Mouse (Mus musculus) ES-Bruce4 (cell line): ENCODE data around the gene Sept4. TPM values are rescaled to one million over a fixed set of nuclear protein-coding genes. Genes with fewer than 3 reads are reported as not detected.

Experiments
- H3K27ac ChIP-seq: 2 replicates; pipeline ENCODE4 v1.5.1; 2012; ENCODE audit warnings: low read length, inconsistent platforms; ENCODE audit not compliant: insufficient read depth
- H3K27me3 ChIP-seq: 2 replicates; pipeline ENCODE4 v1.6.1; 2012; ENCODE audit warnings: mild to moderate bottlenecking, low read length, inconsistent platforms; ENCODE audit not compliant: control insufficient read depth, poor library complexity, insufficient read depth, severe bottlenecking
- H3K36me3 ChIP-seq: 2 replicates; pipeline ENCODE4 v1.6.1; 2012; ENCODE audit warnings: inconsistent platforms, mild to moderate bottlenecking, low read length, moderate library complexity; ENCODE audit not compliant: control insufficient read depth, poor library complexity, insufficient read depth, severe bottlenecking
- H3K4me1 ChIP-seq: one replicate; pipeline ENCODE4 v1.8.1; 2011; ENCODE audit warnings: low read length; ENCODE audit not compliant: control insufficient read depth, insufficient read depth
- H3K4me3 ChIP-seq: 2 replicates; pipeline ENCODE4 v1.5.1; 2011; ENCODE audit warnings: low read depth, mild to moderate bottlenecking, low read length
- H3K9ac ChIP-seq: 2 replicates; pipeline ENCODE4 v1.6.1; 2012; ENCODE audit warnings: low read depth, mild to moderate bottlenecking, inconsistent platforms; ENCODE audit not compliant: poor library complexity, severe bottlenecking
- H3K9me3 ChIP-seq: replicated peaks from 2 replicates; pipeline ENCODE4 v1.6.1; 2012; ENCODE audit warnings: mild to moderate bottlenecking, low read length, inconsistent platforms; ENCODE audit not compliant: control insufficient read depth, poor library complexity, insufficient read depth, severe bottlenecking
- CTCF ChIP-seq: IDR thresholded peaks from one replicate; pipeline ENCODE4 v1.8.1; 2011; ENCODE audit warnings: low read depth, low read length
- EP300 ChIP-seq: IDR thresholded peaks from 2 replicates; pipeline ENCODE4 v1.6.1; 2011; ENCODE audit warnings: low read depth, low read length; ENCODE audit not compliant: insufficient read depth
- POLR2A ChIP-seq: IDR thresholded peaks from one replicate; pipeline ENCODE4 v1.8.1; 2011; ENCODE audit warnings: low read length; ENCODE audit not compliant: insufficient read depth
- polyA plus RNA-seq: library from polyadenylated mRNA; stranded (reverse); fragments of >200 nt; gene quantifications from 2 replicates; pipeline ENCODE4 v1.2.4, GENCODE M21; 2011; ENCODE audit warnings: low read depth; ENCODE audit not compliant: missing spikeins, insufficient read depth, insufficient read length

Sept4 gene
- polyA plus RNA-seq, 1 experiment = 68.5 TPM

DNA sequence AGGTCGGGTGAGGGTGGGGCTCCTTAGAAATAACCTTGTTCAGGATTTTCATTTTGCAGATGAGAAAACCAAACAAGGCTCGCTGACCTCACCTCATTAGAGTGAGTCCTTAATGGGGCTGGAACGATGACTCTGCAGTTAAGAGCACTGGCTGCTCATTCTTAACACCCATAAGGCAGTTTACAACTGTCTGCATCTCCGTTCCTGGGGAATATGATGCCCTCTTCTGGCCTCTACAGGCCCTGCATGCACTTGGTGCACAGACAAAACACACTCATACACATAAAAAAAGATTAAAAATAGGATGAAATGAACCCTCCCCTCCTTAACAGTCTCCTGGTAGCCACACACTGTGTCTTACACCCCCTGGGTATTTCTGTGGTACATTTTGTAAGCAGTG, 40.7 kb upstream of the Sept4 start:
- H3K27ac ChIP-seq = no peak overlapping the region
- H3K9me3 ChIP-seq = no peaks in the 10 kb centered on the region
- H3K9ac ChIP-seq = no peak overlapping the region
- H3K36me3 ChIP-seq = no peaks in the 10 kb centered on the region
- H3K4me3 ChIP-seq = no peak overlapping the region
- no peaks in the 10 kb centered on the region for H3K27me3 ChIP-seq
- H3K4me1 ChIP-seq = no peaks in the 10 kb centered on the region
- TF ChIP-seq EP300 = no peak
- peak; percentile 58 for TF ChIP-seq CTCF

- Histone ChIP-seq H3K27ac (no peak overlapping the region), H3K36me3 (0 out of 2 replicates have a peak, but pooled peaks cover under 1% of the 10 kb centered on the region), H3K9ac (no peak overlapping the region), H3K27me3 (no peaks in the 10 kb centered on the region), H3K4me3 (no peak overlapping the region), H3K9me3 (no peaks in the 10 kb centered on the region), H3K4me1 (no peaks in the 10 kb centered on the region)
- TF ChIP-seq POLR2A (no peak), CTCF (no peak), EP300 (no peak)
Observed at GRCm38 (mm10) chr11:87531695-87532094, 37.0 kb upstream of the Sept4 start.

DNA sequence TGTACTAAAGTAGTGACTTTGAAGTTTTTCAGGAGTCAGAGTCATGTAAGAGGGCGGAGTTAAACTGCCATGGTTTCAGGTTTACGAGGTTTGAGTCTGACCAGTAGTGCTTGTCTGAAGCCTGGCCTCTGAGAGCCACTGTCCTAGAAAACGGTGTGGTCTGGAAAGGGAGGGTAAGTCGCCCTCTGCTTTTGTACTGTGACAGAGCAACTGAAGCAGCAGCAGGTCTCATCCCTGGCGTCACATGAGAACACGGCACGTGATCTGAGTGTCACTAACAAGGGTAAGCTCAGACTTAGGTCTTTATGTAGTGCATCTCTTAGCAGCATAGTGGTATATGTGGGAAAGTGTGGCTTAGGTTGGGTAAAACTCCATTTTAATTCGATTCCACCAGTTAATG, 26.4 kb upstream of the Sept4 start:
- Histone ChIP-seq H3K9ac (no peak overlapping the region), H3K4me1 (no peaks in the 10 kb centered on the region), H3K9me3 (no peaks in the 10 kb centered on the region), H3K27ac (no peak overlapping the region), H3K36me3 (no peaks in the 10 kb centered on the region; the same call in 1 of the 2 replicates), H3K27me3 (no peaks in the 10 kb centered on the region), H3K4me3 (no peak overlapping the region)
- TF ChIP-seq EP300 (no peak), POLR2A (no peak), CTCF (no peak)

GRCm38 (mm10) chr11:87542906-87543305, 25.8 kb upstream of the Sept4 start:
- TF ChIP-seq EP300 (no peak), POLR2A (no peak), CTCF (no peak)
- Histone ChIP-seq H3K36me3 (no peaks in the 10 kb centered on the region; the same call in 1 of the 2 replicates), H3K27me3 (no peaks in the 10 kb centered on the region), H3K9me3 (no peaks in the 10 kb centered on the region), H3K27ac (no peak overlapping the region), H3K4me3 (no peak overlapping the region), H3K9ac (no peak overlapping the region), H3K4me1 (no peaks in the 10 kb centered on the region)

DNA sequence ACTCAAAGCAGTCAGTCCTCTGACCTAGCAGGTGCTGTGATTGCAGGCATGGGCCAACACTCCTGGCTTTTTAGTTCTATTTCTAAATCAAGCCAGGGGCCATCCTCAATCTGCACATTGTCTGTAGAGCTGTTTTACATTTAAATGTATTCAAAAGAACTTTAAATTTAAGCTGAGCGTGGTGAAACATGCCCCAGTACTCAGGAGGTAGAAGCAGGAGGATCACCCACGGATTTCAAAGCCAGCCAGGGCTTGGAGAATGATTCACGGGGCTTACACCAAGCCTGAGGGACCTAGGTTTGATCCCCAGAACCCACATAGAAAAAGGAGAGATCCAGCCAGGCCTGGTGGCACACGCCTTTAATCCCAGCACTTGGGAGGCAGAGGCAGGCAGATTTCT, 15.4 kb upstream of the Sept4 start:
- H3K4me1 ChIP-seq = no peaks in the 10 kb centered on the region
- H3K9ac ChIP-seq = no peak overlapping the region
- no peak for TF ChIP-seq CTCF
- TF ChIP-seq POLR2A = no peak
- TF ChIP-seq EP300 = no peak
- H3K4me3 ChIP-seq = no peak overlapping the region
- H3K27ac ChIP-seq = no peak overlapping the region
- H3K27me3 ChIP-seq = no peaks in the 10 kb centered on the region
- no peaks in the 10 kb centered on the region for H3K9me3 ChIP-seq
- H3K36me3 ChIP-seq = 0 out of 2 replicates have a peak, but pooled peaks cover 2% of the 10 kb centered on the region

- 0 out of 2 replicates have a peak, but pooled peaks cover 2% of the 10 kb centered on the region for H3K36me3 ChIP-seq
- H3K27me3 ChIP-seq = no peaks in the 10 kb centered on the region
- H3K9me3 ChIP-seq = no peaks in the 10 kb centered on the region
- H3K27ac ChIP-seq = no peak overlapping the region
- no peak overlapping the region for H3K4me3 ChIP-seq
- no peaks in the 10 kb centered on the region for H3K4me1 ChIP-seq
- H3K9ac ChIP-seq = no peak overlapping the region
- TF ChIP-seq CTCF (no peak), EP300 (no peak), POLR2A (no peak)
Observed at GRCm38 (mm10) chr11:87554386-87554785, 14.3 kb upstream of the Sept4 start.
